Mouse (Mus musculus) c-Kit-positive CD71-positive TER-119-positive erythroid progenitor cells, embryonic 14.5 days (primary cell): ENCODE data around the gene Ssx2ip.

Experiments used
- DNase-seq: peaks from one replicate; pipeline ENCODE4 v3.0.0-alpha.2; 2013; ENCODE audit warnings: low spot score

Gene Ssx2ip

GRCm38 (mm10) chr3:146436114-146436513, 31.7 kb downstream of the Ssx2ip start:
- no peak for DNase-seq

DNA sequence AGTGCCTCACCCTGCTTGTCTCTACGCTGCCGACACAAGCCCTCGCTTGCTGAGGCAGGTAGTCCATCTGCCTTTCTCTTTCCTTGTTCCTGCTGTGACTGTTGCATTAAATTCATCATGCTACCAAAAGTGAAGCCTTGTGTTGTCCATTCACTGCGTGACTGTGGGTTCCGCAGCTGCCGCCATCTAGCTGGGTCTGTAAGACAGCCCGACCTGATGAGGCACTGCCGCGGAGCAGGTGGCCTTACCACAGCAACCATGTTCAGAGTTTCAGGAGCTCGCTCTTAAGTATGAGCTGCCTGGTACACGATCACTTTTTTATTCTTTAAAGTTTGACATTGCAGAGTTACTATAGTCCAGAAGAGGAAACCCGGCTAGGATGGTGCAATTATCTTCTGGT, 35.6 kb downstream of the Ssx2ip start:
- no peak for DNase-seq

- DNase-seq, result no peak
These were observed 36.0 kb downstream of the Ssx2ip start for GRCm38 (mm10) chr3:146440422-146440821.

DNA sequence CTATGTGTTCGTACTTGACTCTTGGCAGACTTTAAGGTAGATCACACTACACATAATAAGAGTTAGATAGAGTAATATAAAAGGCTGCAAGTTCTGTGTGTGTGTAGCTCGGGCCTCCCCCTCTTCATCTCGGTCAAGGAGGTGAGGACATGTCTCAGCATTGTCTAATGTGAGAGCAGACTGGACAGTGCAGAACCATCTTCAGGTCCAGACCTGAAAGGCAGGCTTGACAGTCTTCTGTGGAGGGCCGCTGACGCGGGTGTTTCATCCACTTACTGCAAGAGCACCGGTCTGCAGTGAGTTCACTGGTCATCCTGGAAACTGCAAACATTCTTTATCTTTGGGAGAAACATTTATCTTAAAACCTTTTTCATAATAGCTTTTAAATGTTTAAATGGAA, 38.0 kb downstream of the Ssx2ip start:
- DNase-seq, result no peak

DNA sequence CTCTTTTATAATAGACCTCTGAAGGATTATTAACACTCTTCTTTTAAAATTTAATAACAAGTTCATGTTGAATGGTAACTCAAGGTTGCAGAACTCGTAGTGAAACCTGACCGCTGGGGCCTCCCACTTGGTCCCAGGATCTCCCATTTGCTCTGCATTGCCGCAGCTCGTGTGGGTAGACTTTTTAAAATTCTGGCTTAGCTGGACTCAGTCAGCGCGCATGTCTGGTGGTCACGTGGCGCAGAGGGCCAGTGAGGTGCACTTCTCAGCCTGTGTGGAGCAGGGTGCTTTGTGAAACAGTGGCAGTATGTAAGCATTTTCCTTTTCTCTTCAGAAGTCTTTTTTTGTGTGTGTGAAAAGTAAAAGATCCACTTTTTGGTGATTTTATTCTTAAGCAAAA, 38.5 kb downstream of the Ssx2ip start:
- DNase-seq, result no peak

- DNase-seq, result no peak
These were observed 38.9 kb downstream of the Ssx2ip start for GRCm38 (mm10) chr3:146443380-146443779.

GRCm38 (mm10) chr3:146444880-146445279, 40.4 kb downstream of the Ssx2ip start:
- no peak for DNase-seq

- DNase-seq, result no peak
These were observed 42.7 kb downstream of the Ssx2ip start for GRCm38 (mm10) chr3:146447156-146447555.

DNA sequence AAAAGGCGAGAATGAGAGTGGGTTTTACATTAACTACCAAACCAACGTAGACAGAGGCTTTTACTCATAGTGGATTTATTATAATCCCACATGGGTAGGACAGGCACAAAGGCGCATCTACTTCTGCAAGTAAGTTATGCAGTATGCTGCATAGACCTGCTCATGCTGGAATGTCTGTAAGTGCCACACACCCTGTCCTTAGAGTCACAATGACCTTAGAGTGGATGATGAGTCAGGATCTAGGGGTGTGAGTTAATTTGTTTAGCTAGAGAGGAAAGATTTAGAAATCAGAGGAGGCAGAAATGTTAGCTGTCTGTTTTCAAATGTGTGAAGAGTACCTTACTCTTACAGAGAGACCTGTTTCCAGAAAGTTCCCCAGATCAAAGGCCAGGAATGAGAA, 43.2 kb downstream of the Ssx2ip start:
- DNase-seq, result no peak

GRCm38 (mm10) chr3:146448372-146448771, 43.9 kb downstream of the Ssx2ip start:
- no peak for DNase-seq

- no peak for DNase-seq
These were observed 44.5 kb downstream of the Ssx2ip start for GRCm38 (mm10) chr3:146448969-146449368.

- DNase-seq, result peak; percentile 16
These were observed 45.4 kb downstream of the Ssx2ip start, which contains the start of gene Ctbs for GRCm38 (mm10) chr3:146449745-146450250. Gene Ctbs (plus strand): TSS chr3:146449795.

DNA sequence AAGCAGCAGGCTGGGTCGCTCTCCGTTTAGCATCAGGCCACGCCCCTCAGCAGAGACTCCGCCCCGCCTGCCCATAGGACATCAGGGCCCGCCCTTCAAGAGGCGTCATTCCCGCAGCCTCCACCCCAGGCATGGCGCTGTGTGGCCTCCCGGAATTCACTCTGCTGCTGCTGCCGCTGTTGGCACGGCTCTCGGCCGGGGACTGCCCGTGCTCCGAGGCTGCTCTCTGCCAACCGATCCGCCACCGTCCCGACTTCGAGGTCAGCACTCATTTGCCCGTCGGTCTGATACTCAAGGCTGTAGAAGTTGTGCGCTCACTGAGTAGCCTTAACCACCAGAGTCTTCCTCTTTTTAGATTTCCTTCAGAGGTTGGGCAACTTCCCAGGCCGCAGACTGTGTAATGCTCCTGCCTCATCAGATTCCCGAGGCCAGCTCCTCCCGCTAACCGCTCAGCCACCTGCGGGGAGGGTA, 46.0 kb downstream of the Ssx2ip start:
- DNase-seq, result peak; percentile 88

DNA sequence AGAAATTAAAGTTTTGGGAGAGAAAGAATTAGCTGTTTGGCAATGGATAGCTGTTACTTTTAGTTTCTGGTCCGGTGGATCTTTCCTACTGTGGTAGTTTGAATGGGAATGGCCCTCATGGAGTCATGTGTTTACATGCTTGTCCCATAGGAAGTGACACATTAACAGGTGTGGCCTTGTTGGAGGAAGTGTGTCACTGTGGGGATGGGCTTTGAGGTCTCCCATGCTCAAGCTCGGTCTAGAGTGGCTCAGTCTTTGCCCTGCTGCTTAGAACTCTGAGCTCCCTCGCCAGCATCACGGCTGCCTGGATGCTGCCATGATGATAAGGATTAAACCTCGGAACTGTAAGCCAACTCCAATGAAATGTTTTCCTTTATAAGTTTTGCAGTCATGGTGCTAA, 46.9 kb downstream of the Ssx2ip start:
- no peak for DNase-seq

- no peak for DNase-seq
These were observed 58.5 kb downstream of the Ssx2ip start for GRCm38 (mm10) chr3:146462939-146463338.

GRCm38 (mm10) chr3:146469226-146469625, 64.8 kb downstream of the Ssx2ip start:
- DNase-seq, result no peak

GRCm38 (mm10) chr3:146472657-146473056, 68.2 kb downstream of the Ssx2ip start:
- no peak for DNase-seq

DNA sequence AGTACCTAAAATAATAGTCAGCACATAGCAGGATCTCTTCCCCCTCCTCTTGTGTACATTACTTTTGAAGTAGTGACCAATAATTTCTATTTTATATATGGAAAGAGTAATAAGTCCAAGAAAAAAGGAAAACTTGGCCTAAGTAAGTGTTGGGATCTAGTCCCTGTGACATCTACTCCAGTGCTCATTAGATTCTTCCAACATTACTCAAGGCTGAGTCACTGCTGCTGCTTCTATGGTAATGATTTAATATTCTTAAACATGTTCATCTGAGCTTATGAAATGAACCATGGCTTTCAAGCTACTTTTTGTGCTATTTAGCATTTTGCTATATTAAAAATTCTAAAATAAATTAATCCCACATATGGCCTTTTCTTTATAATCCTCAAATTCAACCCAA, 69.3 kb downstream of the Ssx2ip start:
- DNase-seq, result no peak

DNA sequence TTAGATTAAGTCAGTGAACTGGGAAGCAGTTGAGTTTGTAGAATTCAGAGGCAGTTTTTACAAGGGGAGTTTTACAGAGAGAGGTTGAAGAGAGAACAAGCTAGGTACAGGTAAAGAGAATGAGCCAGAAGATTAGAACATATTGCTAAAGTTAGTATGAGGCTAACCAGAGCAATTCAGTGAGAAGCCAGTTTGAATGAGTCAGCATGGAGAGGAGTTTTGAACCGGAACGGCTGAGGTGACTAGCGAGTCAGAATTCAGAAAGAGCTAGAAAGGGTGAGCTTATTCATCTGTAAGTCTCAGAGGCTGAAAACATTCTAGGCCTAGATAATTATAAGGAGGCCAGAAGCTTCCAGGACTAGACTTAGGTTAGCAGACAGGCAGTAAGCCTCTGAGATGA, 70.0 kb downstream of the Ssx2ip start:
- DNase-seq, result no peak

DNA sequence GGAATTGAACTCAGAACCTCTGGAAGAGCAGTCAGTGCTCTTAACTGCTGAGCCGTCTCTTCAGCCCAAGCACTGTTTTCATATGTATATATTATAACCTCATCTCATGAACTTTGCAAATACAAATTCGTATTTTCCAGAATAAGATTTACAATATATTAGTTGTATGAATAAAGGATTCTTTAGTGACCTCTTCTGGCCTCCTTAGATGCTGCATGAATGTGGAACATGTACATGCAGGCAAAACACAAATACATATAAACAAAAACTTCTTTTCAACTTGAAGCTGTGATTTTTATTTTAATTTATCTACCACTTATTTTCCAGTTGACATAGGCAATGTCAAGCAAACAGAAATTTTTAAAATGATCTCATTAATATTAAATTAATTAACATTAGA, 77.6 kb downstream of the Ssx2ip start:
- DNase-seq, result no peak

GRCm38 (mm10) chr3:146486464-146486863, 82.0 kb downstream of the Ssx2ip start:
- DNase-seq, result no peak
